Mouse (Mus musculus): Measurements from ENCODE around the gene Art3. TPM values are rescaled to one million over a fixed set of nuclear protein-coding genes. Genes with fewer than 3 reads are reported as not detected.
A peak's percentile ranks its signal among the peaks of the same experiment; 100 is the strongest.

Gene Art3
- polyA plus RNA-seq, 1 experiment from 2014 or later, result 2.5 TPM

GRCm38 (mm10) chr5:92392542-92392941, 60.9 kb downstream of the Art3 start:
- WGBS, result 34% methylated on average over 18 of the region's 18 CpGs
- H3K9ac ChIP-seq (ENCODE audit: low read length), result no peak overlapping the region
- peaks cover 5% of the 10 kb centered on the region; the same call in 1 of the 2 replicates for H3K4me1 ChIP-seq (replicated peaks; ENCODE audit: control insufficient read depth, insufficient read depth, low read length)
- no peak overlapping the region for H3K27ac ChIP-seq (ENCODE audit: low read depth)
- ATAC-seq (replicated peaks; ENCODE audit: low FRiP score, low TSS enrichment, low read depth) (no peak), DNase-seq (ENCODE audit: low spot score) (no peak)
- peak overlapping the region; percentile 23 for H3K4me3 ChIP-seq (ENCODE audit: low read depth, low read length)
- H3K9me3 ChIP-seq (ENCODE audit: control insufficient read depth, low read length), result no peaks in the 10 kb centered on the region
- peaks cover 30% of the 10 kb centered on the region for H3K27me3 ChIP-seq (replicated peaks; ENCODE audit: control insufficient read depth, insufficient read depth, low read length)
- H3K36me3 ChIP-seq (ENCODE audit: control insufficient read depth, insufficient read depth, low read length), result no peaks in the 10 kb centered on the region
- H3K4me2 ChIP-seq (ENCODE audit: low read length), result peak overlapping the region; percentile 51

- WGBS, result 73% methylated on average over 10 of the region's 10 CpGs
These were observed 62.2 kb downstream of the Art3 start for GRCm38 (mm10) chr5:92393863-92394262.

GRCm38 (mm10) chr5:92395764-92396163, 64.1 kb downstream of the Art3 start:
- WGBS, result 79% methylated on average over 3 of the region's 3 CpGs
- Histone ChIP-seq H3K4me3 (ENCODE audit: low read depth, low read length) (no peak overlapping the region), H3K27me3 (replicated peaks; ENCODE audit: control insufficient read depth, insufficient read depth, low read length) (peaks cover 24% of the 10 kb centered on the region), H3K4me1 (replicated peaks; ENCODE audit: control insufficient read depth, insufficient read depth, low read length) (peaks cover 5% of the 10 kb centered on the region; the same call in 1 of the 2 replicates), H3K9ac (ENCODE audit: low read length) (no peak overlapping the region), H3K9me3 (ENCODE audit: control insufficient read depth, low read length) (no peaks in the 10 kb centered on the region), H3K36me3 (ENCODE audit: control insufficient read depth, insufficient read depth, low read length) (no peaks in the 10 kb centered on the region), H3K27ac (ENCODE audit: low read depth) (no peak overlapping the region), H3K4me2 (ENCODE audit: low read length) (no peak overlapping the region)
- DNase-seq (ENCODE audit: low spot score), result no peak
- ATAC-seq (replicated peaks; ENCODE audit: low FRiP score, low TSS enrichment, low read depth), result no peak

More at GRCm38 (mm10) chr5:92393863-92394262, 62.2 kb downstream of the Art3 start:
- no peak for ATAC-seq (replicated peaks; ENCODE audit: low FRiP score, low TSS enrichment, low read depth)
- DNase-seq (ENCODE audit: low spot score), result no peak
- Histone ChIP-seq H3K9ac (ENCODE audit: low read length) (no peak overlapping the region), H3K27me3 (replicated peaks; ENCODE audit: control insufficient read depth, insufficient read depth, low read length) (peaks cover 30% of the 10 kb centered on the region), H3K27ac (ENCODE audit: low read depth) (no peak overlapping the region), H3K9me3 (ENCODE audit: control insufficient read depth, low read length) (no peaks in the 10 kb centered on the region), H3K4me1 (replicated peaks; ENCODE audit: control insufficient read depth, insufficient read depth, low read length) (peaks cover 5% of the 10 kb centered on the region; the same call in 1 of the 2 replicates), H3K4me3 (ENCODE audit: low read depth, low read length) (no peak overlapping the region), H3K4me2 (ENCODE audit: low read length) (no peak overlapping the region), H3K36me3 (ENCODE audit: control insufficient read depth, insufficient read depth, low read length) (no peaks in the 10 kb centered on the region)

- Histone ChIP-seq H3K4me3 (ENCODE audit: low read depth, low read length) (no peak overlapping the region), H3K36me3 (ENCODE audit: control insufficient read depth, insufficient read depth, low read length) (no peaks in the 10 kb centered on the region), H3K4me1 (replicated peaks; ENCODE audit: control insufficient read depth, insufficient read depth, low read length) (peaks cover 5% of the 10 kb centered on the region; the same call in 1 of the 2 replicates), H3K9ac (ENCODE audit: low read length) (no peak overlapping the region), H3K9me3 (ENCODE audit: control insufficient read depth, low read length) (no peaks in the 10 kb centered on the region), H3K4me2 (ENCODE audit: low read length) (no peak overlapping the region), H3K27me3 (replicated peaks; ENCODE audit: control insufficient read depth, insufficient read depth, low read length) (peaks cover 18% of the 10 kb centered on the region), H3K27ac (ENCODE audit: low read depth) (no peak overlapping the region)
- DNase-seq (ENCODE audit: low spot score), result no peak
- 70% methylated on average over 6 of the region's 6 CpGs for whole genome bisulfite sequencing
- ATAC-seq (replicated peaks; ENCODE audit: low FRiP score, low TSS enrichment, low read depth), result no peak
These were observed 64.8 kb downstream of the Art3 start for GRCm38 (mm10) chr5:92396476-92396875.

- 26% methylated on average over 5 of the region's 5 CpGs for WGBS
- Histone ChIP-seq H3K4me3 (ENCODE audit: low read depth, low read length) (no peak overlapping the region), H3K9me3 (ENCODE audit: control insufficient read depth, low read length) (no peaks in the 10 kb centered on the region), H3K27ac (ENCODE audit: low read depth) (no peak overlapping the region), H3K9ac (ENCODE audit: low read length) (no peak overlapping the region), H3K4me2 (ENCODE audit: low read length) (no peak overlapping the region), H3K36me3 (ENCODE audit: control insufficient read depth, insufficient read depth, low read length) (no peaks in the 10 kb centered on the region), H3K4me1 (replicated peaks; ENCODE audit: control insufficient read depth, insufficient read depth, low read length) (no peaks in the 10 kb centered on the region), H3K27me3 (replicated peaks; ENCODE audit: control insufficient read depth, insufficient read depth, low read length) (0 out of 2 replicates have a peak, but pooled peaks cover 4% of the 10 kb centered on the region)
- ATAC-seq (replicated peaks; ENCODE audit: low FRiP score, low TSS enrichment, low read depth) (peak; percentile 82), DNase-seq (ENCODE audit: low spot score) (peak; percentile 91)
These were observed 66.5 kb downstream of the Art3 start for GRCm38 (mm10) chr5:92398153-92398552.

GRCm38 (mm10) chr5:92402816-92403215, 71.2 kb downstream of the Art3 start:
- Histone ChIP-seq H3K4me3 (ENCODE audit: low read depth, low read length) (no peak overlapping the region), H3K4me1 (replicated peaks; ENCODE audit: control insufficient read depth, insufficient read depth, low read length) (no peaks in the 10 kb centered on the region), H3K9me3 (ENCODE audit: control insufficient read depth, low read length) (no peaks in the 10 kb centered on the region), H3K4me2 (ENCODE audit: low read length) (no peak overlapping the region), H3K9ac (ENCODE audit: low read length) (no peak overlapping the region), H3K36me3 (ENCODE audit: control insufficient read depth, insufficient read depth, low read length) (no peaks in the 10 kb centered on the region), H3K27ac (ENCODE audit: low read depth) (no peak overlapping the region), H3K27me3 (replicated peaks; ENCODE audit: control insufficient read depth, insufficient read depth, low read length) (no peaks in the 10 kb centered on the region)
- 73% methylated on average over 9 of the region's 9 CpGs for WGBS
- no peak for ATAC-seq (replicated peaks; ENCODE audit: low FRiP score, low TSS enrichment, low read depth)
- no peak for DNase-seq (ENCODE audit: low spot score)

GRCm38 (mm10) chr5:92403562-92404399, 72.2 kb downstream of the Art3 start:
- Histone ChIP-seq H3K4me2 (ENCODE audit: low read length) (no peak overlapping the region), H3K4me3 (ENCODE audit: low read depth, low read length) (no peak overlapping the region), H3K4me1 (replicated peaks; ENCODE audit: control insufficient read depth, insufficient read depth, low read length) (no peaks in the 10 kb centered on the region), H3K9ac (ENCODE audit: low read length) (no peak overlapping the region), H3K9me3 (ENCODE audit: control insufficient read depth, low read length) (no peaks in the 10 kb centered on the region), H3K27me3 (replicated peaks; ENCODE audit: control insufficient read depth, insufficient read depth, low read length) (no peaks in the 10 kb centered on the region), H3K36me3 (ENCODE audit: control insufficient read depth, insufficient read depth, low read length) (no peaks in the 10 kb centered on the region), H3K27ac (ENCODE audit: low read depth) (no peak overlapping the region)
- 57% methylated on average over 10 of the region's 10 CpGs for WGBS
- ATAC-seq (replicated peaks; ENCODE audit: low FRiP score, low TSS enrichment, low read depth) (no peak), DNase-seq (ENCODE audit: low spot score) (no peak)

- Histone ChIP-seq H3K27ac (ENCODE audit: low read depth) (no peak overlapping the region), H3K9ac (ENCODE audit: low read length) (no peak overlapping the region), H3K4me3 (ENCODE audit: low read depth, low read length) (no peak overlapping the region), H3K9me3 (ENCODE audit: control insufficient read depth, low read length) (no peaks in the 10 kb centered on the region), H3K4me1 (replicated peaks; ENCODE audit: control insufficient read depth, insufficient read depth, low read length) (no peaks in the 10 kb centered on the region), H3K4me2 (ENCODE audit: low read length) (no peak overlapping the region), H3K36me3 (ENCODE audit: control insufficient read depth, insufficient read depth, low read length) (no peaks in the 10 kb centered on the region), H3K27me3 (replicated peaks; ENCODE audit: control insufficient read depth, insufficient read depth, low read length) (no peaks in the 10 kb centered on the region)
- ATAC-seq (replicated peaks; ENCODE audit: low FRiP score, low TSS enrichment, low read depth) (no peak), DNase-seq (ENCODE audit: low spot score) (no peak)
- WGBS, result 40% methylated on average over 2 of the region's 2 CpGs
These were observed 72.7 kb downstream of the Art3 start for GRCm38 (mm10) chr5:92404400-92404678.

All from intestine, embryonic 14.5 days (tissue).